Mouse (Mus musculus) A20 (cell line): ENCODE results near the gene Sco1.
A peak's percentile ranks its signal among the peaks of the same experiment; 100 is the strongest.

Source experiments
- DNase-seq: peaks from one replicate; pipeline ENCODE4 v3.0.0-alpha.2; 2011; ENCODE audit warnings: low read depth, low spot score

The Sco1 gene

GRCm38 (mm10) chr11:67043007-67043406 lies 9.5 kb upstream of the Sco1 start:
- no peak for DNase-seq

- DNase-seq, result no peak
These were observed 7.5 kb upstream of the Sco1 start for GRCm38 (mm10) chr11:67044959-67045358.

- DNase-seq, result no peak
These were observed 5.3 kb upstream of the Sco1 start for GRCm38 (mm10) chr11:67047199-67047598.

GRCm38 (mm10) chr11:67048496-67048895 lies 4.0 kb upstream of the Sco1 start:
- DNase-seq, result peak; percentile 11

GRCm38 (mm10) chr11:67049256-67049655 lies 3.2 kb upstream of the Sco1 start:
- peak; percentile 38 for DNase-seq

- DNase-seq, result no peak
These were observed 672 bp upstream of the Sco1 start for GRCm38 (mm10) chr11:67051676-67052320.

- no peak for DNase-seq
These were observed 2.4 kb downstream of the Sco1 start for GRCm38 (mm10) chr11:67054754-67055365.

GRCm38 (mm10) chr11:67061311-67061710 lies 8.8 kb downstream of the Sco1 start:
- no peak for DNase-seq

GRCm38 (mm10) chr11:67062726-67063125 lies 10.3 kb downstream of the Sco1 start:
- no peak for DNase-seq

GRCm38 (mm10) chr11:67067741-67068140 lies 15.3 kb downstream of the Sco1 start:
- DNase-seq, result no peak

GRCm38 (mm10) chr11:67072615-67073130 lies 20.2 kb downstream of the Sco1 start:
- no peak for DNase-seq

- no peak for DNase-seq
These were observed 22.6 kb downstream of the Sco1 start for GRCm38 (mm10) chr11:67075036-67075435.

- DNase-seq, result no peak
These were observed 24.3 kb downstream of the Sco1 start for GRCm38 (mm10) chr11:67076781-67077180.

- DNase-seq, result no peak
These were observed 25.0 kb downstream of the Sco1 start for GRCm38 (mm10) chr11:67077435-67077834.

- no peak for DNase-seq
These were observed 25.5 kb downstream of the Sco1 start, which contains the start of gene Myh3 for GRCm38 (mm10) chr11:67078000-67078399. TSS of gene Myh3 (plus strand) at chr11:67078300.

- DNase-seq, result no peak
These were observed 26.4 kb downstream of the Sco1 start for GRCm38 (mm10) chr11:67078888-67079287.

- DNase-seq, result no peak
These were observed 27.3 kb downstream of the Sco1 start for GRCm38 (mm10) chr11:67079740-67080139.

GRCm38 (mm10) chr11:67080168-67080567 lies 27.7 kb downstream of the Sco1 start:
- peak; percentile 60 for DNase-seq

- DNase-seq, result peak; percentile 79
These were observed 28.7 kb downstream of the Sco1 start for GRCm38 (mm10) chr11:67081125-67081649.

- DNase-seq, result no peak
These were observed 29.7 kb downstream of the Sco1 start for GRCm38 (mm10) chr11:67082188-67082587.

- no peak for DNase-seq
These were observed 30.3 kb downstream of the Sco1 start for GRCm38 (mm10) chr11:67082793-67083192.

- no peak for DNase-seq
These were observed 30.8 kb downstream of the Sco1 start for GRCm38 (mm10) chr11:67083239-67083638.
